Mouse (Mus musculus): Measurements from ENCODE around the gene Scn2b. TPM values are rescaled to one million over a fixed set of nuclear protein-coding genes. Genes with fewer than 3 reads are reported as not detected.

Gene Scn2b
- polyA plus RNA-seq, 1 experiment from 2014 or later = 0.70 TPM

GRCm38 (mm10) chr9:45121001-45121400 is 3.4 kb downstream of the Scn2b start:
- Histone ChIP-seq H3K4me3 (no peak overlapping the region), H3K9ac (no peak overlapping the region), H3K27me3 (replicated peaks) (peaks cover 64% of the 10 kb centered on the region), H3K4me1 (peaks cover 6% of the 10 kb centered on the region; the same call in 1 of the 2 replicates), H3K4me2 (no peak overlapping the region), H3K9me3 (replicated peaks) (no peaks in the 10 kb centered on the region), H3K36me3 (no peaks in the 10 kb centered on the region), H3K27ac (no peak overlapping the region)
- ATAC-seq = no peak
- WGBS (ENCODE audit: insufficient replicate concordance) = 42% methylated on average over 6 of the region's 6 CpGs

GRCm38 (mm10) chr9:45121769-45122168 is 4.2 kb downstream of the Scn2b start:
- peak overlapping the region; percentile 25; the same call in 1 of the 2 replicates for H3K4me2 ChIP-seq
- H3K9ac ChIP-seq = no peak overlapping the region
- ATAC-seq = no peak
- H3K36me3 ChIP-seq = no peaks in the 10 kb centered on the region
- WGBS (ENCODE audit: insufficient replicate concordance) = 4% methylated on average over 10 of the region's 10 CpGs
- H3K27me3 ChIP-seq (replicated peaks) = peaks cover 64% of the 10 kb centered on the region
- no peak overlapping the region for H3K27ac ChIP-seq
- no peaks in the 10 kb centered on the region for H3K9me3 ChIP-seq (replicated peaks)
- H3K4me1 ChIP-seq = peaks cover 6% of the 10 kb centered on the region; the same call in 1 of the 2 replicates
- H3K4me3 ChIP-seq = no peak overlapping the region

GRCm38 (mm10) chr9:45122209-45122761 is 4.7 kb downstream of the Scn2b start:
- Histone ChIP-seq H3K4me1 (peaks cover 6% of the 10 kb centered on the region; the same call in 1 of the 2 replicates), H3K4me3 (no peak overlapping the region), H3K27ac (no peak overlapping the region), H3K36me3 (no peaks in the 10 kb centered on the region), H3K9ac (no peak overlapping the region), H3K27me3 (replicated peaks) (peaks cover 64% of the 10 kb centered on the region), H3K9me3 (replicated peaks) (no peaks in the 10 kb centered on the region), H3K4me2 (peak overlapping the region; percentile 25; the same call in 1 of the 2 replicates)
- ATAC-seq = no peak
- WGBS (ENCODE audit: insufficient replicate concordance) = 16% methylated on average over 9 of the region's 9 CpGs

GRCm38 (mm10) chr9:45125211-45125610 is 7.6 kb downstream of the Scn2b start:
- no peak overlapping the region for H3K9ac ChIP-seq
- 74% methylated on average over 14 of the region's 14 CpGs for WGBS (ENCODE audit: insufficient replicate concordance)
- no peak overlapping the region for H3K4me3 ChIP-seq
- H3K9me3 ChIP-seq (replicated peaks) = no peaks in the 10 kb centered on the region
- H3K4me1 ChIP-seq = peaks cover 6% of the 10 kb centered on the region; the same call in 1 of the 2 replicates
- ATAC-seq = no peak
- H3K4me2 ChIP-seq = no peak overlapping the region
- H3K27me3 ChIP-seq (replicated peaks) = peaks cover 57% of the 10 kb centered on the region
- no peaks in the 10 kb centered on the region for H3K36me3 ChIP-seq
- H3K27ac ChIP-seq = no peak overlapping the region

GRCm38 (mm10) chr9:45126941-45127340 is 9.4 kb downstream of the Scn2b start:
- 31% methylated on average over 7 of the region's 7 CpGs for WGBS (ENCODE audit: insufficient replicate concordance)
- Histone ChIP-seq H3K4me2 (no peak overlapping the region), H3K4me1 (peaks cover 5% of the 10 kb centered on the region; the same call in 1 of the 2 replicates), H3K27me3 (replicated peaks) (peaks cover 56% of the 10 kb centered on the region), H3K27ac (no peak overlapping the region), H3K9me3 (replicated peaks) (no peaks in the 10 kb centered on the region), H3K36me3 (no peaks in the 10 kb centered on the region), H3K4me3 (no peak overlapping the region), H3K9ac (no peak overlapping the region)
- no peak for ATAC-seq

GRCm38 (mm10) chr9:45130119-45130518 is 12.5 kb downstream of the Scn2b start:
- no peaks in the 10 kb centered on the region for H3K9me3 ChIP-seq (replicated peaks)
- H3K36me3 ChIP-seq = no peaks in the 10 kb centered on the region
- no peaks in the 10 kb centered on the region for H3K4me1 ChIP-seq
- H3K9ac ChIP-seq = no peak overlapping the region
- H3K27ac ChIP-seq = no peak overlapping the region
- no peak overlapping the region for H3K4me2 ChIP-seq
- ATAC-seq = no peak
- 46% methylated on average over 3 of the region's 3 CpGs for WGBS (ENCODE audit: insufficient replicate concordance)
- no peak overlapping the region for H3K4me3 ChIP-seq
- H3K27me3 ChIP-seq (replicated peaks) = peaks cover 80% of the 10 kb centered on the region

- no peak overlapping the region for H3K4me2 ChIP-seq
- no peak overlapping the region for H3K27ac ChIP-seq
- H3K4me3 ChIP-seq = no peak overlapping the region
- no peak for ATAC-seq
- peaks cover 11% of the 10 kb centered on the region; the same call in 1 of the 2 replicates for H3K4me1 ChIP-seq
- no peak overlapping the region for H3K9ac ChIP-seq
- WGBS (ENCODE audit: insufficient replicate concordance) = 7% methylated on average over 5 of the region's 5 CpGs
- H3K36me3 ChIP-seq = no peaks in the 10 kb centered on the region
- H3K9me3 ChIP-seq (replicated peaks) = no peaks in the 10 kb centered on the region
- peaks cover 92% of the 10 kb centered on the region for H3K27me3 ChIP-seq (replicated peaks)
These were observed 16.1 kb downstream of the Scn2b start for GRCm38 (mm10) chr9:45133484-45134310.

GRCm38 (mm10) chr9:45136442-45137169 is 19.0 kb downstream of the Scn2b start:
- Histone ChIP-seq H3K36me3 (no peaks in the 10 kb centered on the region), H3K27me3 (replicated peaks) (peaks cover 100% of the 10 kb centered on the region), H3K4me3 (no peak overlapping the region), H3K9ac (no peak overlapping the region), H3K4me1 (peaks cover 11% of the 10 kb centered on the region; the same call in 1 of the 2 replicates), H3K27ac (peak overlapping the region; percentile 72; the same call in 1 of the 2 replicates), H3K4me2 (no peak overlapping the region), H3K9me3 (replicated peaks) (no peaks in the 10 kb centered on the region)
- peak; percentile 76 for ATAC-seq
- 11% methylated on average over 7 of the region's 7 CpGs for WGBS (ENCODE audit: insufficient replicate concordance)

- H3K9me3 ChIP-seq (replicated peaks) = no peaks in the 10 kb centered on the region
- no peak for ATAC-seq
- H3K36me3 ChIP-seq = no peaks in the 10 kb centered on the region
- WGBS (ENCODE audit: insufficient replicate concordance) = 1% methylated on average over 76 of the region's 76 CpGs
- H3K4me3 ChIP-seq = peak within 1 kb of the TSS; percentile 48
- H3K4me1 ChIP-seq = peaks cover 11% of the 10 kb centered on the region; the same call in 1 of the 2 replicates
- peaks cover 100% of the 10 kb centered on the region for H3K27me3 ChIP-seq (replicated peaks)
- peak within 1 kb of the TSS; percentile 23; the same call in 1 of the 2 replicates for H3K27ac ChIP-seq
- H3K9ac ChIP-seq = no peak within 1 kb of the TSS
- peak within 1 kb of the TSS; percentile 63 for H3K4me2 ChIP-seq
These were observed 20.8 kb downstream of the Scn2b start, which contains the start of gene Scn4b for GRCm38 (mm10) chr9:45138191-45139032. Gene Scn4b (plus strand): TSS chr9:45138395.

GRCm38 (mm10) chr9:45139082-45139481 is 21.5 kb downstream of the Scn2b start:
- WGBS (ENCODE audit: insufficient replicate concordance) = 9% methylated on average over 7 of the region's 7 CpGs
- ATAC-seq = no peak
- no peak overlapping the region for H3K9ac ChIP-seq
- H3K4me3 ChIP-seq = peak overlapping the region; percentile 48
- H3K4me1 ChIP-seq = peaks cover 11% of the 10 kb centered on the region; the same call in 1 of the 2 replicates
- H3K27ac ChIP-seq = no peak overlapping the region
- H3K27me3 ChIP-seq (replicated peaks) = peaks cover 100% of the 10 kb centered on the region
- no peaks in the 10 kb centered on the region for H3K9me3 ChIP-seq (replicated peaks)
- peak overlapping the region; percentile 63 for H3K4me2 ChIP-seq
- no peaks in the 10 kb centered on the region for H3K36me3 ChIP-seq

GRCm38 (mm10) chr9:45140945-45141344 is 23.4 kb downstream of the Scn2b start:
- Histone ChIP-seq H3K4me2 (no peak overlapping the region), H3K36me3 (no peaks in the 10 kb centered on the region), H3K27ac (no peak overlapping the region), H3K4me1 (peaks cover 9% of the 10 kb centered on the region; the same call in 1 of the 2 replicates), H3K9me3 (replicated peaks) (no peaks in the 10 kb centered on the region), H3K4me3 (no peak overlapping the region), H3K9ac (no peak overlapping the region), H3K27me3 (replicated peaks) (peaks cover 100% of the 10 kb centered on the region)
- ATAC-seq = no peak
- WGBS (ENCODE audit: insufficient replicate concordance) = 51% methylated on average over 7 of the region's 7 CpGs

Data from liver, embryonic 12.5 days (tissue).